Mouse (Mus musculus): ENCODE data around the gene Fam102a.

Fam102a gene

DNA sequence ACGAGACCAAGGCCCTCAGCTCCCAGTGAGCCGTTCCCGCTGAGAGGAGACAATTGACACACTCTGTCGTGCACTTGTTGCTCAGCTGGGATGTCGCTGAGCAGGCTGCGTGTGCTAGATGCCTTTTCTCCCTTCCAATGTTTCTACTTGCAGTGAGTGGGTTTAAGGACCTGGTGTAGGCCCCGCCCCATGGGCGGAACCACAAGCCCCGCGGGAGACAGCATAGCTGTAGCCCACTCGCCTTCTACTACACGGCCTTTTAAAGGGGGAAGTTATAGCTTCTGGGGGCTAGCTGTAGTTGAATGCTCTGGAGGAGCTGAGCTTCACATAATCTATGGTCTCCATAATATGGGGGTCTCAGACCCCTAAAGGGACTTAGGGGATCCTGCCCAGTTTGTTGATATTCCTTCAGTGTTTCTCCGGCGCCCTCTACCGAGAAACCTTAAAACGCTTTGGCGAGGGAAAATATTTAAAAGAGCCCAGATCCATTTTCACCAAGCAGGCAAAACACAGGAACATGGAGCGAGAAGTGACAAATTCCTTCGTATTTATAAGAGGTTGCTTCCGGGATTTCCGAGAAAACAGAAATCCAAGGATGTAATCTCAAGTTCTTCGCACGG, 75.6 kb downstream of the Fam102a start:
- DNase-seq: no peak

GRCm38 (mm10) chr2:32612274-32612673, 77.1 kb downstream of the Fam102a start:
- no peak for DNase-seq

DNA sequence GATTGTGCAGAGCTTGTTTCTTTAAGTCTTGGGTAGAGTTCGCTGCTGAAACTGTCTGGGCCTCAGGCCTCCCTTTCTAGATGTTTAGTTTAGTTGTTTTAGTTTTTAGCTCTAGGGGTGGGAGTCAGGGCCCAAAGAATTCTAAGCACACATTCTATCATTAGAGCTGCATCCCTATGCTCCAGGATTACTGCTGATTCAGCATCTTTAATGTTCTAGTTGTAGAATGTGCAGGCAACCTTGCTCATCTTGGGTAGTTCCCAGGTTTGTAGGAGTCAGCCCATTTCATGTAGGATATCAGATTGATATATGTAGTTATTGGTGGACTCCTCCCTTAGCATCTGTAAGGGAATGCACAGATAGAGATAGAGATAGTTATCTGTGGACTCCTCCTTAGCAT, 82.0 kb downstream of the Fam102a start:
- no peak for DNase-seq

- DNase-seq: no peak
These were observed 82.5 kb downstream of the Fam102a start for GRCm38 (mm10) chr2:32617601-32618000.

- no peak for DNase-seq
These were observed 82.9 kb downstream of the Fam102a start for GRCm38 (mm10) chr2:32618051-32618450.

Measured in cerebellum, adult 11 months (tissue).